Mouse (Mus musculus) gastrocnemius, adult 8-10 months (tissue): ENCODE results near the gene Spata13. TPM values are rescaled to one million over a fixed set of nuclear protein-coding genes. Genes with fewer than 3 reads are reported as not detected.

ENCODE experiments used
- DNase-seq, 2 experiments: peaks; one replicate each; pipeline ENCODE4 v3.0.0; 2022; ENCODE audit warnings: low spot score in 2 of 2
- total RNA-seq, 4 experiments: library from RNA; stranded (reverse); gene quantifications; 2 replicates each; pipeline ENCODE4 v1.2.4; 2022

Spata13 gene
- total RNA-seq, 4 experiments from 2014 or later: 1.2 to 3.5 (median 3.0) TPM

DNA sequence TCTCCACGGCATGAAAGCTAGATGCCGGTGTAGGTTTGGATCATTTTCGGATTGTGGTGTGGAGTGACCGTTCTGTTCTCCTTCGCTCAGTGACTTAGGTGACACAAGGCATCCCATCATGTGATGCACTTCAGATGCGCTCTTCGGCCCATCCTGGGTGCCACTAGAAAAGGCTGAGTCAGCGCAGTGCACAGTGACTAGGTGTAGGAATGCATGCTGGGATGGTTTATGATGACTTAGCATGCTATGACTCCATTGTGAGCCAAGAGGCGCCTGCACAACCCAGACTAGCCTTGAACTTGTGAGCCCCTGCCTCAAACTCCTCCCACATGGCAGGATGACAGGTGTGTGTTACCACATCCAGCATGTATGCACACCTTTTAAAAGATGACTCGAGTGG, 112.3 kb downstream of the Spata13 start:
- no peak for DNase-seq

DNA sequence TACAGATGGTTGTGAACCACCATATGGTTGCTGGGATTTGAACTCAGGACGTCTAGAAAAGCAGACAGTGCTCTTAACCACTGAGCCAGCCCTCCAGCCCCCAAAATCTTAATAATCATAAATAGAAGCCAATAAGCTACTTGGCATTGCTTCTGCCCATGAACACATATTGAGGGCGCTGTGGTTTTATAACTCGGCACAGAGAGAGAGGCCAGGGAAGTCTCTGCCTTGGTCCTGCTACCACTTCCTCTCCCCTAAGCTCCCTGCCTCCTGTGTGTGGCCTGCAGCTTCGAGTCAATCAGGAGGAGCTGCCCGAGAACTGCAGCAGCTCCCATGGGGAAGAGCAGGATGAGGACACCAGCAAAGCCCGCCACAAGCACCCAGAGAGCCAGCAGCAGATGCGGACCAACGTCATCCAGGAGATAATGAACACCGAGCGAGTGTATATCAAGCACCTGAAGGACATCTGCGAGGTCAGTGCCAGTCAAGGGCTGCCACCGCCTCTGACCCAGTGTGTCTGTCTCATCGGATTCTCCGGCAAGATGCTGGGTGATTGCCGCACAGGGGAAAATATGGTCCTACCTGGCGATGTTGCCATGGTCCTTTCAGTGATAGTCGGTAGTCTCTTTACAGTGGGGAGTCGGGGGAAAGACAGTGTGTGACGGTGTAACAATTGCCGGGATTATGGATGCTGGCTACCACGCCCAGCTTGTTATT, 113.5 kb downstream of the Spata13 start:
- DNase-seq: no peak

DNA sequence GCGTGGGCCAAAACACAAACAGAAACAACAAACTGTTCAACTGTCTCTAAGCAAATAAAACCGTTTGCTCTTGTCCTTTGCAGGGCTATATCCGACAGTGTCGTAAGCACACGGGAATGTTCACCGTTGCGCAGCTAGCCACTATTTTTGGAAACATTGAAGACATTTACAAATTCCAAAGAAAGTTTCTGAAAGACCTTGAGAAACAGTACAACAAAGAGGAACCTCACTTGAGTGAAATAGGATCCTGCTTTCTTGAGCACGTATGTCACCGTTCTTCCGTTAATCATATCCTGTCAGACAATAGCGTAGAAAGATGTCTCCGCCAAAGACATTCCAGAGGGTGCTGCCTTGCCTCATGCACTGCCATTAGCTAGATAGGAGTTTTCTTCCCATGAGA, 116.1 kb downstream of the Spata13 start:
- no peak for DNase-seq

DNA sequence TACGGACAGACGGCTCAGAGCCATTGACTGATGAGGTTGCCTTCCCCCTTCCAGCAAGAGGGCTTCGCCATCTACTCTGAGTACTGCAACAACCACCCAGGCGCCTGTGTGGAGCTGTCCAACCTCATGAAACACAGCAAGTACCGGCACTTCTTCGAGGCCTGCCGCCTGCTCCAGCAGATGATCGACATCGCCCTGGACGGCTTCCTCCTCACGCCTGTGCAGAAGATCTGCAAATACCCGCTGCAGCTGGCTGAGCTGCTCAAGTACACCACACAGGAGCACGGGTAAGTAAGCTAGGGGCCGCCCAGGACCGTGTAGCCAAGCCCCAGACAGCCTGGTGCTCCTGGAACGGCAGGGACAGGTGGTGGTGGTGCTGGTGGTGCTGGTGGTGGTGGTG, 117.8 kb downstream of the Spata13 start:
- no peak for DNase-seq

DNA sequence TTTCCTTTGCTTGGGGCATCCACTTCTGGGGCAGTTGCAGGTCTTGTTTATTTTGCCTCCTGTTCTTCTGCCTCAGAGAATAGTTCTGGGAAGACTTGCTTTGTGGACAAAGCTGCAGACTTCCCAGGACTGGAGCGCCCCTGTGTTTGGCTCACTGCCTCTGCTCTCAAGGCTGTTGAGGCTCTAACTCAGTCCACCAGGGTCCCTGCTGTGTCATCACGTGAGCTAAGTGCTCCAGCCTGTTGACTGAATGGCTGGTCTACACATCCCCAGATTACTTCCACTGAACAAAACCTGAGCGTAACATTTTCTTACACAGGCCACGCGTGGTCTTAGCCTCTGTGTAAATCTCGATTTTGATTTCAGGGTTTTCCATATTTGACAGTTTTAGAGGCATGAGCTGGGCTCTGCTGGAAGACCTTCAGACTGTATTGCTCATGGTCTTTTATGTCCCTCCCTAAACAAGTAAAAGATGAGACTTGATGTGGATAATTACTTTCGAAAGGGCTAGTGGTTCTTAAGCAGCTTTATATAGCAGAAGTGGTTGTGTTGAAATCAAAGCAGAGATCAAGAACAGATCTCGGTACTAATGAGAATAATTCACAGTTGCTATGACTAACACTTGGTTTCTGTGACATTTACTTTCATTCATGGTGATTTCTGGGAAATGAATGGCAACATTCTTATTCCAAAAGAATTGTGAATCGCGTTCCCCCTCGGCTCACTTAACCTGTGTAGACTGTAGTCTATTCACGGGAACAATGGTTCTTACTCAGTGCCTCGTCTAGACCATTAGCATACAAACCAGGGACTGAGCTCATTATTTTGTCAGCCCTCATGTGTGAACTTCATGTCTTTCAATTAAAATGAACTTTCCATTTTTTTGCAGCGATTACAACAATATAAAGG, 119.3 kb downstream of the Spata13 start:
- DNase-seq: no peak

DNA sequence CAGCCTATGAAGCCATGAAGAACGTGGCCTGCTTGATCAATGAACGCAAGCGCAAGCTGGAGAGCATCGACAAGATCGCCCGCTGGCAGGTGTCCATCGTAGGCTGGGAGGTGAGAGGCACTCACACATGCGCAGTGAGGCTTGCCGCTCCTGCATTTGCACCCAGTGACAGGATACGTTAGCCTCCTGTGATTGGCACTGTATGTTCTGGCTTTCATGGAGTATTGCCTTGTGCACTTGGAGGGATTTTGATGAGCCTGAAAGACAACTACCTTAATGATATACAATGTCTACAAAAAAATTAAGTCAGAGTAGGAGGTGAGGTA, 120.0 kb downstream of the Spata13 start:
- DNase-seq: no peak

DNA sequence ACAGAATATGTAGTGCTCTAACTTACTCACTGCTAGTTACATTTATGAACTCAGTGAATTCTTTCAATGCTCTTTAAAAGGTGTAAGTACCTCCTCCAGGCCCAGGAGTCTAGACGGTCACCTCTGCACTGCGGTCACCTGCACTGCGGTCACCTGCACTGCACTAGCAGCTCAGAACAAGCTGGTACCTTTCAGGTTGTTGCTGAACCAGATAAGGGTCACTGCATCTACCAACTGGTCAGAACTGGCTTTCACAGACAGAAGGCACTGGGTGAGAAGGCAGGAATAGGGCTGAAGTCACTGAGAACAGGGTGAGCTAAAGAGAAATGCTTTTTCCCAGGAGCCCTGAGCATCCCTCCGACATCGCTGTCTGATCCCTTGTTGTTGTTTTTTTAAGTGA, 120.9 kb downstream of the Spata13 start:
- no peak for DNase-seq

DNA sequence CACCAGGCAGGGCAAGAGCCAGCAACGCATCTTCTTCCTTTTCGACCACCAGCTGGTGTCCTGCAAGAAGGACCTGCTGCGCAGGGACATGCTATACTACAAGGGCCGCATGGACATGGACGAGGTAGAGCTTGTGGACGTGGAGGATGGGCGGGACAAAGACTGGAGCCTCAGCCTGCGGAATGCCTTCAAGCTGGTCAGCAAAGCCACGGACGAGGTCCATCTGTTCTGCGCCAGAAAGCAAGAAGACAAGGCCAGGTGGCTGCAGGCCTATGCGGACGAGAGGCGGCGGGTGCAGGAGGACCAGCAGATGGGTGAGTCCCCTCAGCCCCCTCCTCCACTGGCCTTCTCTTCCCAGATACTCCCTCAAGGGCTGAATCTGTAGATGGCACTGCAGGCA, 122.5 kb downstream of the Spata13 start:
- DNase-seq: no peak

DNA sequence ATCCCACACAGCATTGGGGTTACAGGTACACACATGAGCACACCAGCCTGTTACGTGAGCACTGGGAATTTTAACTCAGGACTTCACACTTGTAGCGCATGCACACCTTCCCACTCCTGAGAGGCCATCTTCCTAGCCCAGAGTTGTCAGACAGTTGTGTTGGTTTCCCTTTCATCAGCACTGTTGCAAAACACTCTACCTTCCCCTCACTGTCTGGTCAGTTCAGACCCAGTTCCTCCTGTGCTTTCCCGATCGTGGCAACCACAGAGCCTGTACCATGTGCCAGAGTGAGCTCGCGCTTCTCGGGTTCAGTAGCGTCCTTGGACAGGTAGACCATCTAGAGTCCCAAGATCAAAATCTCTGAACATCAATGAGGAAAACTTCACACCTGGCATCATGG, 123.5 kb downstream of the Spata13 start:
- DNase-seq: no peak

DNA sequence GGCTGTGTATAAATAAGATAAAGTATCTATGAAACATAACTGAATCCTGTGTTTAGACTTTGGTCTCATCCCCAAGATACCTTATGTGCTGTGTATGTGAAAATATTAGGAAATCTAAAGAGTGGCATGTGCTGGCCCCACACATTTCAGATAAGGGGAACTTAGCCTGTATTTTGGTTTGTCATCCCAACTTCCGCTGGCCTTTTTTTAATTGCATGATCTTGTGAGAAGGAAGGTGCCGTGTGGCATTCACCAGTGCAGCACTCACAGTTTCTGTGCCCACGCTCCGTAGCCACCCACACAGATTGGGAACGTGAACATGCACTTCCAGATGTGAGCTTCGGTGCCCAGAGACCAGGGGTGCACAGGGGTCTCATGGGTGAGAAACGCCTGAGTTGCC, 123.9 kb downstream of the Spata13 start:
- no peak for DNase-seq

DNA sequence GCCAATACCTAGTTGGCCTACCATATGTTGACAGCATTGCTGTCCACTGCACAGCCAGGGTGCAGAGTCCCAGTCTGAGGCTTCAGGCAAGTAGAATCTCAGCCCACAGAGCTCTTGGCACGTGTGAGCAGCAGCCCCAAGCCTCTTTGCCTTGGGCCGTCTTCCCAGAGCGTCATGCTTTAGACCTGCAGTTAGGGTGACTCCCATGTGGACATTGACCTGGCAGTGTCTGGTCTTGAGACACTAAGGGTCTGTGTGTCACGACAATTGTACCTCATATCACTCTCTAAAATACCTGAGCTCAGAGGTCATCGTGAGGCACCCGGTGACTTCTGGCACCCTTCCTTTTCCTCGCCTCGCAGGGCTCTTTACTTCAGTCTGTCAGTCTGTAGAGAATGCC, 125.3 kb downstream of the Spata13 start:
- DNase-seq: no peak

DNA sequence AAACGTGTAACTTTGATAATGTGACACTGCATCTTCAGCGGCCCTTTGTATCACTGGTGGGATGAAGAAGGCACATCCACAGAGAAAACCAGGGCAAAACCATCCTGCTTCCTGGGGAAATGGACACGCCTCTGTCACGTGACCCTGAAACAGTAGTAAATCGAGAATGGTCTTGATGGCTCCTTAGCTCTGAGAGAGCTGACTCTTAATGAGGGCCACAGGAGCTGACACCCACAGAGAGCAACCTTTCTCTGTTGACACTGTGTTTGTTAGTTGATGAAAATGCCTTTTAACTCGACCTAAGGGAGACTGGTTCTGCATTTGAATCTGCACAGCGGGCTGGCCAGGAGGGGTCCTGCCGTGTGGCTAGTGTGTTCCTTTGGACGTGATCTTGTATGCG, 128.0 kb downstream of the Spata13 start:
- no peak for DNase-seq

DNA sequence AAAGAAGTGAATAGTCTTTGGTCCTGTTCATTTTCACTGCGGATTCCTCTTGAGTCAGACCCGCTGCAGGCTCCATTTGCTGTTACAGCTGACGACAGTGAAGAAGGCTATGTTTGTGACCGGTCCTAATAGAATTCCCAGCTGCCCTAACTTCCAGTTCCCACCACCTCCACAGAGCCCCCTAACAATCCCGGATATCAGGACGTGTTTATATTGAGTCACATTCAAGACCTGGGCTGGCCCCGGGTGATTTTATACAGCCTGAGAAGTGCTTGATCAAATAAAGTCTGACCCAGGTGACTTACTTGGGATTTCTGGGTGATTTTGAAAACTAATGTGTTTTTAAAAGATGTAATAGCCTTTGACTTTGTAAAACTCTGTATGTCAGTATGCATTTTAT, 129.0 kb downstream of the Spata13 start:
- DNase-seq: no peak

DNA sequence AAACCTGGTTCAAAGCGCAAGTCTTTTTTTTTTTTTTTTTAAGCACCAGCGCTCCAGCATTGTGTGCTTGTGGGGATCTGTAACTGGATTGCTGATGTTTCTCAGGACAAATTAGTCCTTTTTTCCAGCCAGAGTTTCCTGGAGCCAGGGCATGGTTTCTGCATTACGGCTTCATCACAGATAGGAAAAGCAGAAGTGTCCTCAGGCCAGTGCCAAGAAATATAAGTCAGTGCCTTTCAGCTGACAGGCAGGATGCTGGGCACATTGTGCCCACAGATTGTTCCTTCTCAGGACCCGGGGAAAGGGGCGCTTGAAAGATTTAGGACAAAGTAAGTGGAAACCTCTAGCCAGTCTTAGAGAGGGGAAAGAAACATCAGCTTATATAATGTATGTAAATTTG, 129.9 kb downstream of the Spata13 start:
- DNase-seq: no peak

DNA sequence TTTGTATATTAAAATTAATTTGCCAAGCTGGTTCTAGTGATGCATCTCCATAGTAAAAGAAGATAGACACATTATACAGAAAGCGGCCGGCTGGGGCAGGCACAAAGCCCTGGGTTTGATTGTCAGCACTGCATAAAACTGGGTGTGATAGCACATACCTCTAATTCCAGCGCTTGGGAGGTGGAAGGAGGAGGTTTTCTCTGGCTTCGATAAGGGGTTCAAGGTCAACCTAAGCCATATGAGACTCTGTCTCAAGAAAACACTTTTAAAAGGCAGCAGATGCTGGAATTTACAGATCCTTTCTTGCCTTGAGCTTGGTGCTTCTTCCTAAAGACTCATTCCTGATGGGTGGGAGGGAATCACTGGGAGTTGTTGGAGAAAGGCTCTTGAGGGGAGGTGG, 130.7 kb downstream of the Spata13 start:
- DNase-seq: no peak

DNA sequence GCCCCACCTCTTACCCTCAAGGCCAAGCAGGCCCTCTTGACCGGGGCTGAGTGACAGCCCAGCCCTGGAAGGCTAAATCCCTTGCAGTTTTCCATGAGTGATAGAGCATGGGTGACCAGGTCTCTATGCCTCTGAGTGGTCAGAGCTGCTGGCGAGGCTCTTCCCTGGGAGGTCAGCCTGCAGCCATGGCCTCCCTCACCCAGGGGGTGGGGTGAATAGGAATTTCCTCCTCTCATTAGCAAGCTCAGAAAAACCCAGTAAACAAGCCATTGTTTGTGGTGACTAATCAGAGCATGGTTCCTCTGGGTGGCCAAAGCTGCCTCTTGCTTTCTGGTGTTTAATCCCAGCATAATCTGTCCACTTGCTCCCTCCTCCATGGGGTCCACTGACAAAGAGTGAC, 131.2 kb downstream of the Spata13 start:
- no peak for DNase-seq

DNA sequence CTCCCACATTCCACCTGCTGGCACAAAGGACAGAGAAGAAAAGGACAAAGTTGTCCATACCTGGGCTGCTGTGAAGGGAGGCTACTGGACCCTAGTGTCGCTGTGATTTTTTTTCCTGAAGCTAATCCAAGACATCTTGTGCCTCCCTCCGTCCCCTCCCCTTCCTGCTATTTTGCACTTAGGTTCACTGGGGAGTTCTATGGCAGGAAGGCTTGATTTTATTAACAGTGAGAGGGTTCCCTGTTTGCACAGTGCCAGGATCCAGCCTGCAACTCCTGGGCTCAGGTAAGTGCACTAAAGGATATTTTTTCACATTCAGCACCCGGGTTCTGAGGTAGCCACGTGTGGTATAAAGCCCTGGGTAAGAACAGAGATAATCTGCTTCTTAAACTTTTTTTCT, 134.1 kb downstream of the Spata13 start, which contains the start of gene C1qtnf9:
Gene C1qtnf9, plus strand, starts transcription at position 251 of the 400 bp plus-strand sequence.
- no peak for DNase-seq

DNA sequence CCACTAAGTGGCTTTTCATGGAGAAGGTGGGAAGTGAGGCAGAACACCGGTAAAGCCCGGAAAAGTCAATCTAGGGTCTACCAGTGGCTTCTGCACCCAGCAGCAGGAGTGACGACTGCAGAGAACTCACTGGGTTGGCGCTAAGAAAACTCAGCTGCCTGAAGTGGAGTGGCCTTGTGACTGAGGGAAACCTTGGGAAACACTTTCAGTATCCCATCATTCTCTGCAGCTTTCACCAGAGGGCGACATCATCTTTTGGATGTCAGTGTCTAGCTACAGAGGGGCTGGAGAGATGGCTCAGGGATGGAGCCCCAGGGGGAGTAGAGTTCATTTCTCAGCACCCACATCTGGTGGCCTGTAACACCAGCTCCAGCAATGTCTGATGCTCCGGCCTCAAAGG, 135.5 kb downstream of the Spata13 start:
- no peak for DNase-seq

DNA sequence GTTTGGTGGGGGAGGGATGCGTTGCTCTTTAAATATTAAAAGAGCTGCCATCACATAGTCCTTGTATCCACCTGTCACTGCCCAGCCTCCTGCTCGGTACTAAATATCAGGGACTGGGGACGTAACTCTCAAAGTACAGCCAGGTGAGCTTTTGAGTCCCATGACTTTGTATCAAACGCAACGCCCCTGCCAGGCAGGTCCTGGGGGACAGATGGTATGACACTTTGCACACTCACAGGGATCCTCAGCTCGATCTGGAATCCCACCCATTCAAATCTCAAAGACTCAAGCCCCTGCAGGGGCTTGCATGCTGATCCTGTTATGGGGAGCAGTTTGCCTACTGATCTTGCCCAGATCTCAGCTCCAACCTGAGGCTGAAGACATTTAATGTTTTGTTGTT, 136.8 kb downstream of the Spata13 start:
- DNase-seq: no peak

DNA sequence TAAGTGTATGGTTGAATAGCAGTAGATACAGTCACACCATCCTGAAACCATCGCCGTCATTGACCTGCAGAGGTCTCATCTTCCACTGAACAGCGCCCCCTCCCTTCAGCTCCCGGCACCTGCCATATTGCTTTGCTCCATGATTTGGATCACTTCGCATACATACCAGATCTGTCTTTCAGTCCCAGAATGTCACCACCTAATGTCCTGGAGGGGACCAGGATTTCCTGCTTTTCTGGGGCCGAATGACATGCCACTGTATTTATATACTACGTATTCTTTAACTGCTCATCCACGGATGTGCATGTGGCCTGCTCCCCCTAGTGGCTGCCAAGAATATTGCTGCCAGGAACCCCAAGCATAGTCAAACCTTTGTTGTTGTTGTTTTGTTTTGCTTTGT, 137.3 kb downstream of the Spata13 start:
- DNase-seq: peak; percentile 20 to 31

DNA sequence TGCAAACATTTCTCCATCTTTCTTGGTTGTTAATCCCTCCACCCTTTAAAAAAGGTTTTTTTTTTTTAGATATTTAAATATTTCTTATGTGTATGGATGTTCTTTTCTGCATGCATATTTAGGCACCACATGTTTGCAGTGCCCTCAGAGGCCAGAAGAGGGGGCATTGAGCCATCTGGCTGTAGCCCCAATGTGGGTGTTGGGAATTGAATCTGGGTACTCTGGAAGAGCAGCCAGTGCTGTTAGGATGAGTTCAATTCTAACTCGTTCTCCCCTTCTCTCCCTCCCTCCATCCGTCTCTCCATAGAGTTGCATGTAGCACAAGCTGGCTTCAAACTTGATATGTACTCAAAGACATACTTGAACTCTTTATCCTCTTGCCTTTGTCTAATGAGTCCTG, 139.7 kb downstream of the Spata13 start:
- no peak for DNase-seq

DNA sequence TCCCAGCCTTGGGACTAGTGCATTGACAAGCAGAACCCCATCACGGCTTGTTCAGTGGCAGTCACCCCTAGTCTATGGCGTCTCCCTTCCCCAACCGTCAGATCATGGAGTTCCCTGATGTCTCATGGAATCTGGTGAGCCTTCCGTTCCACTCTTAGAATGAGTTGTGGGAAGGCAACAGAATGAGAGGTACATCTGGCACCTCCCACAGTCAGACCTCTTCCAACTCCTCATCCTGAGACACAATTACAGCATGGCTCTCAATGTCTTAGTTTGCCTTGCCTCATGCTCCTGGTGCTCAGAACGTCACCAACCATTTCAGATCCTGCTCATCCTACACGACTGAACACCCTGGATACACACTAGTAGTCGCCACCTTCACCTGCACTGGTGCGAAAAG, 142.7 kb downstream of the Spata13 start:
- no peak for DNase-seq

DNA sequence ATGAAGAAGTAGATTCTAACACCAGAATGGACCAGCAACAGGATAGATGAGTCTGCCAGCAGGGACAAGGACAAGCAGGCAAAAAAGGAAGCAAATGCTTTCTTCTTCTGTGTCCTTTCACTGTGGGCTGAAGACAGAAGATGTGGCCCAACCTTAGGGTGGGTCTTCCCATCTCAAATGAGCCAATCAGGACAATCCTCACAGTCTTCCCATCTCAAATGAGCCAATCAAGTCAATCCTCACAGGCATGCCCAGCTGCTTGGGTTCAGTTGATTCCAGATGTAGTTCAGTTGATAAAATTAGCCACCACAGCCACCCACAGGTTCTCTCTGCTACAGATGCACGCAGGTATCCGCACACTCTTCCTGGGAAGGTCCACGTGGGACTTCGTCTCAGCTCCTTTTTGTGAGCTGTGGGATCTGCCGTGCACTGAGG, 143.7 kb downstream of the Spata13 start:
- no peak for DNase-seq
